Mouse (Mus musculus): Measurements from ENCODE around the gene Rbfox1. TPM values are rescaled to one million over a fixed set of nuclear protein-coding genes. Genes with fewer than 3 reads are reported as not detected.

Rbfox1 gene
- polyA plus RNA-seq, 1 experiment from 2014 or later: 13.9 TPM

DNA sequence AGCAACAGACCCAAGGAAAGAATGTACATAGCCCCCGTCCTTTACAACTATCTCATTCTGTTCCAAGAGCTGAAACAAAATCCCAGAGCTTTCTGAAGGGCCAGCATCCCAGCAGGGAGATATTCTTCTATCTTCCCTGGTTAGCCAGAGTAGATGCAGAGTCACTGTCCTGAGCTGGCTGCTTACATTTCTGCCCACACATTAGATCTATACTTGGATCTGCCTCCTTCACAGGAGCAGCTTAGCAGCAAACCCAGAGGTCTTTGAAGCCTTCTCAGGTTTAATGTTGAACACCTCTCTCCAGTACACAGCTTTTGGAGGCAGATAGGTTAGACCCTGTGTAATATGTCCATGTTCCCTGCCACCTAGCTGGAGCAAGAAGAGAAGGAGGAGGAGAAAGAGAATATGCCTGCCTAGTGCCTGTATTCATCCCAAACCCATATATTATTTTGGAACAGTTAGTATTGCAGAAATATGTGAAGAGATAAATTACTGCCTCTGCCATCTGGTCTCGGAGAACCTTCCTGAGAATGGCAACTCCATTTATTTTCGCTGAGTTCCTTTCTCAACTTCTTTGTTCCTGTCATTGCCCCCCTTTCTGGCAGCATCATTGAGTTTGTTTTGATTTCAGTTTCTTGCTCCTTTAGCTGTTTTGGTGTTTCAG is 640.5 kb downstream of the Rbfox1 start:
- Histone ChIP-seq H3K9me3 (ENCODE audit: control insufficient read depth, low read length) (no peaks in the 10 kb centered on the region), H3K4me2 (ENCODE audit: low read depth, low read length) (no peak overlapping the region), H3K9ac (ENCODE audit: low read depth, low read length) (no peak overlapping the region), H3K27ac (replicated peaks; ENCODE audit: low read depth, low read length) (no peak overlapping the region), H3K27me3 (replicated peaks; ENCODE audit: control insufficient read depth, insufficient read depth, low read length) (no peaks in the 10 kb centered on the region), H3K4me3 (ENCODE audit: low read depth, low read length) (no peak overlapping the region), H3K4me1 (ENCODE audit: control insufficient read depth, insufficient read depth, low read length) (no peaks in the 10 kb centered on the region), H3K36me3 (ENCODE audit: control insufficient read depth, insufficient read depth, low read length) (no peaks in the 10 kb centered on the region)
- ATAC-seq (ENCODE audit: low read depth): no peak
- WGBS: 72% methylated on average over 3 of the region's 3 CpGs
- DNase-seq (ENCODE audit: low spot score): no peak

DNA sequence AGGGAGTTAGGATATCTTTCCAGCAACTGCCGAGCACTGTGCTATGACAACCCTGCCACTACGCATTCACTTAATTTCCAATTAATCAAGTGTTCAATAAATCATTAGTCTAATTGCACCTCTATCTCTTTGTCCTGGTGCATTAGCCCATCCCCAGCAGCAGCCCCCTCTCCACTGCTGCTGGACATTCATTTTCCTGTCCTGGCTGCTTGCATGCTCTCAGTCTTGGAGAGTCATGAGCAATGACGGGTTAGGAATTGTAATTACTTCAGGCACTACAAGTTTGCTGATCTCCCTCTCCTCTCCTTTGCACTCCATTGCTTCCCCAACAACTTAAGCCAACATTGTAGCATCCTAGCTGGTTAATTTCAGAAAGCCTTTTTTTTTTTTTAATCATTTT is 646.3 kb downstream of the Rbfox1 start:
- no peak for ATAC-seq (ENCODE audit: low read depth)
- DNase-seq (ENCODE audit: low spot score): no peak
- Histone ChIP-seq H3K27me3 (replicated peaks; ENCODE audit: control insufficient read depth, insufficient read depth, low read length) (no peaks in the 10 kb centered on the region), H3K9me3 (ENCODE audit: control insufficient read depth, low read length) (no peaks in the 10 kb centered on the region), H3K36me3 (ENCODE audit: control insufficient read depth, insufficient read depth, low read length) (no peaks in the 10 kb centered on the region), H3K4me3 (ENCODE audit: low read depth, low read length) (no peak overlapping the region), H3K4me2 (ENCODE audit: low read depth, low read length) (no peak overlapping the region), H3K9ac (ENCODE audit: low read depth, low read length) (no peak overlapping the region), H3K4me1 (ENCODE audit: control insufficient read depth, insufficient read depth, low read length) (no peaks in the 10 kb centered on the region), H3K27ac (replicated peaks; ENCODE audit: low read depth, low read length) (no peak overlapping the region)
- 74% methylated on average over 3 of the region's 3 CpGs for WGBS

DNA sequence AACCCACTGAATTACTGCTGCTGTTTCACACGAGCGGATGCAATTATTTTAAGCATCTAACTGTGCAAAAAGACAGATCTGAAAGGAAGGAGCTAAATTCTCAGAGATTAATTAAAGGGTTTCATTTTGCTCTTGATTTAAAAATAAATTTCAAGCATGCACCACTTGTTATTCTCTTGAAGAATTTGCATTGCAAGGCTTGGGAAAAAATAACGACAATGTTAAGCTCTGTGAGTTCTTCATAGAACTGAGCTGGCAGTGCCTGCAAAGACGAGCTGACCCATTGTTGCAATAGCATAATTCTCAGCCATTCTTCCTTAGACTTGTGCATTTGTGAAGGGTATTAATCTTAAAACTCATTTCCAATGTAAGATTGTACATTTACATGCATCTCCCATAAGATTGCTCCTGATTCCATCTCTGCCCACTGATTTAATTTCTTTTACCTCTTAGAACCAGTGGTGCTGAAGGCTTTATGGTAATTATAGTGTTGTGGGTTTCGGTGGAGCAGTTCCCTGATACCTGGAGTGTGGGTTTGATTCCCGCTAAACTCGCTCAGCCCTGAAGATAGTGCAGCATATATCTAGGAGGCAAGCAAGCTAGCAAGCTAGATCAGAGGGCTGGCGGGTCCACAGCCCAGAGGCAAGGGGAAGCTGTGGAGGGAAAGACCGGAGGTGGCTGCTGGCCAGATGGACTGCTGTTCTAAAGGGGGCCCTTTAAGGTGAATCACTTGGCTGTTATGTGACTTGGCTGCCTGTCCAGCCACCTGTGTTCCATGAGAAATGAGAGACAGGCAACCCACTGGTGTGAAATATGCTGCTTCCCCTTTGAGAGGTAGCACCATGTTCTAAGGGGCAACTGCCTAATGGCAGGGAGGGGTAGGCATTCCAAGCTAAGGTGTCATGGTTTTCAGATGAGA is 647.2 kb downstream of the Rbfox1 start:
- no peak overlapping the region for H3K9ac ChIP-seq (ENCODE audit: low read depth, low read length)
- H3K9me3 ChIP-seq (ENCODE audit: control insufficient read depth, low read length): no peaks in the 10 kb centered on the region
- no peaks in the 10 kb centered on the region for H3K4me1 ChIP-seq (ENCODE audit: control insufficient read depth, insufficient read depth, low read length)
- no peak overlapping the region for H3K4me2 ChIP-seq (ENCODE audit: low read depth, low read length)
- H3K36me3 ChIP-seq (ENCODE audit: control insufficient read depth, insufficient read depth, low read length): no peaks in the 10 kb centered on the region
- 74% methylated on average over 9 of the region's 9 CpGs for WGBS
- ATAC-seq (ENCODE audit: low read depth): no peak
- H3K27me3 ChIP-seq (replicated peaks; ENCODE audit: control insufficient read depth, insufficient read depth, low read length): no peaks in the 10 kb centered on the region
- H3K27ac ChIP-seq (replicated peaks; ENCODE audit: low read depth, low read length): no peak overlapping the region
- H3K4me3 ChIP-seq (ENCODE audit: low read depth, low read length): no peak overlapping the region
- DNase-seq (ENCODE audit: low spot score): no peak

DNA sequence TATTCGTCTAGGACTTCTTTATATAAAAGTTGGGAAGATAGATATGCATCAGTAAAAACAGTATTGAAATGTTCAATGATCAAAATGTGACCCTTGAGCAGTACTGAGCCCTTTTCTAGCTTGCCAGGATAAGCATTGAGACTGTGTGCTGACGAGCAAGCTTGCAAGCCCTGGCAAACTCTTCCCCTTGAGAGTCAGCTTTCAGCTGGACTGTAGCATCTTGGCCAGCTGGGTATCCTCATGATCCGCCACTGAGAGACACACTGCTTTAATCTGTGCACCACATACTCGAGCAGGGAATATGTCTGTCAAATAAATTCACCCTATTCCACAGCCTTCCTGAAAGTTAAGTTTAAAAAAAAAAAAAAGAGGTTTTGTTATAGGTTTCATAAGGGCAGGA is 670.6 kb downstream of the Rbfox1 start:
- DNase-seq (ENCODE audit: low spot score): no peak
- H3K4me2 ChIP-seq (ENCODE audit: low read depth, low read length): no peak overlapping the region
- H3K36me3 ChIP-seq (ENCODE audit: control insufficient read depth, insufficient read depth, low read length): no peaks in the 10 kb centered on the region
- H3K9ac ChIP-seq (ENCODE audit: low read depth, low read length): no peak overlapping the region
- no peaks in the 10 kb centered on the region for H3K4me1 ChIP-seq (ENCODE audit: control insufficient read depth, insufficient read depth, low read length)
- H3K4me3 ChIP-seq (ENCODE audit: low read depth, low read length): no peak overlapping the region
- H3K9me3 ChIP-seq (ENCODE audit: control insufficient read depth, low read length): no peaks in the 10 kb centered on the region
- ATAC-seq (ENCODE audit: low read depth): no peak
- WGBS: 55% methylated on average over 4 of the region's 4 CpGs
- H3K27me3 ChIP-seq (replicated peaks; ENCODE audit: control insufficient read depth, insufficient read depth, low read length): no peaks in the 10 kb centered on the region
- H3K27ac ChIP-seq (replicated peaks; ENCODE audit: low read depth, low read length): no peak overlapping the region

DNA sequence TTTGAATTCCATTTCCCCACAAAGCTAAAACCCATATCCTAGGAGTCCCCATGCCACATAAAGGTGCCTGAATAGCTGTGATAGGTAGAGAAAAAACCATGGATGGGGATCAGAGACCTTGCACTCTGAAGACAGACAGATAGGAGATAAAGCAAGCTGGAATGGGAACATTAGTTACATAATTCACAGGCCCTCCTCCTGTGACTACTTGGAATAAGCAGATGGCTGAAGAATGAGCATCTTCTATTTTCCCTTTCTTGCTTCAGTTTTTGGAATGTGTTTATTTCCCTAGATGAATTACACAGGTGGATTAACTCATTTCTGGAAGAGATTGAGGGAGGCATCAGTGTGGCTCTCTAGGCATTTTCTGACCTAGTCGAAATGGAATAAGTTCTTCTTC is 672.6 kb downstream of the Rbfox1 start:
- Histone ChIP-seq H3K27me3 (replicated peaks; ENCODE audit: control insufficient read depth, insufficient read depth, low read length) (no peaks in the 10 kb centered on the region), H3K9me3 (ENCODE audit: control insufficient read depth, low read length) (no peaks in the 10 kb centered on the region), H3K9ac (ENCODE audit: low read depth, low read length) (no peak overlapping the region), H3K36me3 (ENCODE audit: control insufficient read depth, insufficient read depth, low read length) (no peaks in the 10 kb centered on the region), H3K27ac (replicated peaks; ENCODE audit: low read depth, low read length) (no peak overlapping the region), H3K4me1 (ENCODE audit: control insufficient read depth, insufficient read depth, low read length) (no peaks in the 10 kb centered on the region), H3K4me2 (ENCODE audit: low read depth, low read length) (no peak overlapping the region), H3K4me3 (ENCODE audit: low read depth, low read length) (no peak overlapping the region)
- ATAC-seq (ENCODE audit: low read depth): no peak
- no peak for DNase-seq (ENCODE audit: low spot score)
- WGBS: 68% methylated on average over 1 of the region's 1 CpGs

DNA sequence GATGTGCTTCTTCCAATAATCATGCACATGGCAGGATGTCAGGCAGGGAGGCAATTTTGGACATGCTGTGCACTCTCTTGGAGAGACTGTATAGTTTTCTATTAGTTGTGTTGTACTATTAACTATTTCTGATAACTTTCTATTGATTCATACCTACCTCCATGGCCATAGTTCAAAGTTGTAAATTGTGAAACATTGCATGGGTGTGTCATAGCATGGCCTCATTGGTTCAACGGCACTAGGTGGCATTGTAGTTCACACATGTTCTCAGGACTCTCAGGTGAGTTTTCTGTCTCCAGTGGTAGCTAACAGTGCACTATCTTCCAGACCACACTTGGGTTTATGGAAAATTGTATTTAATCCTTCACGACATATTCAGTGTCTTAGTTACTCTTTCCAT is 699.5 kb downstream of the Rbfox1 start:
- Histone ChIP-seq H3K4me3 (ENCODE audit: low read depth, low read length) (no peak overlapping the region), H3K36me3 (ENCODE audit: control insufficient read depth, insufficient read depth, low read length) (no peaks in the 10 kb centered on the region), H3K4me2 (ENCODE audit: low read depth, low read length) (no peak overlapping the region), H3K27me3 (replicated peaks; ENCODE audit: control insufficient read depth, insufficient read depth, low read length) (no peaks in the 10 kb centered on the region), H3K9me3 (ENCODE audit: control insufficient read depth, low read length) (no peaks in the 10 kb centered on the region), H3K27ac (replicated peaks; ENCODE audit: low read depth, low read length) (no peak overlapping the region), H3K9ac (ENCODE audit: low read depth, low read length) (no peak overlapping the region), H3K4me1 (ENCODE audit: control insufficient read depth, insufficient read depth, low read length) (no peaks in the 10 kb centered on the region)
- DNase-seq (ENCODE audit: low spot score) (no peak), ATAC-seq (ENCODE audit: low read depth) (no peak)
- WGBS: 90% methylated on average over 2 of the region's 2 CpGs

DNA sequence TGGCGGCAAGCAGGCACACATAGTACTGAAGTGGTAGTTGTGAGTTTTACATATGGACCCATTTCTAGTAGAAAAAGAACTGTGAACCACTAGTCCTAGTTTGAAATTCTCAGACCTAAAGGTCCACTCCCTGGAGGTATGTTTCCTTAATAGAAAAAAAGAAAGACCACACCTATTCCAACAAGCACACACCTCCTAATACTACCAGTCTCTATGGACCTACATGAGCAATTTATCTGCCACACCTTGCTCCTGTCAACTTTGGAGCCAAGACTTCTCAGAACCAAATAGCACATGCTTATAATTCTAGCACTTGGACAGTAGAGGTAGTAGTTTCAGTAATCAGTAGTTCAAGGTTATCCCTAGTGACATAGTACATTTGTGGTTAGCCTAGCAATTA is 700.0 kb downstream of the Rbfox1 start:
- H3K4me2 ChIP-seq (ENCODE audit: low read depth, low read length): no peak overlapping the region
- DNase-seq (ENCODE audit: low spot score) (no peak), ATAC-seq (ENCODE audit: low read depth) (no peak)
- H3K4me3 ChIP-seq (ENCODE audit: low read depth, low read length): no peak overlapping the region
- H3K36me3 ChIP-seq (ENCODE audit: control insufficient read depth, insufficient read depth, low read length): no peaks in the 10 kb centered on the region
- WGBS: 97% methylated on average over 1 of the region's 1 CpGs
- H3K9me3 ChIP-seq (ENCODE audit: control insufficient read depth, low read length): no peaks in the 10 kb centered on the region
- no peaks in the 10 kb centered on the region for H3K4me1 ChIP-seq (ENCODE audit: control insufficient read depth, insufficient read depth, low read length)
- H3K27ac ChIP-seq (replicated peaks; ENCODE audit: low read depth, low read length): no peak overlapping the region
- no peaks in the 10 kb centered on the region for H3K27me3 ChIP-seq (replicated peaks; ENCODE audit: control insufficient read depth, insufficient read depth, low read length)
- no peak overlapping the region for H3K9ac ChIP-seq (ENCODE audit: low read depth, low read length)

DNA sequence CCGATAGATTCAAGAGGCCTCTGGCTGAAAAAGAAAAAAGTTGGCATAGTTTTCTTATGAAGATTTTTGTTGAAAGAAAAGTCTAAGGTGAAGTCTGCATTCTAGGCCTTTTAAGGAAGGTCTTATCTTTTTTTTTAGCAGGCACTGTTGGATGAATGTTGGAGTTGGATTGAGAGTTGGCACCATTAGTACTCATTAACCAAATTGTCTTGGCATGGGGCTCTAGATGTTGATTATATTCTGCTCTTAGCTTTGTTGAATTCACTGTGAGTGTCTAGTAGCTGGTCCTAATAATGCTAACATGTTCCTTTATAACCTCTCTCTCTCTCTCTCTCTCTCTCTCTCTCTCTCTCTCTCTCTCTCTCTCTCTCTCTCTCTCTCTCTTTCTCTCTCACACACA is 731.4 kb downstream of the Rbfox1 start:
- ATAC-seq (ENCODE audit: low read depth): no peak
- no peaks in the 10 kb centered on the region for H3K9me3 ChIP-seq (ENCODE audit: control insufficient read depth, low read length)

DNA sequence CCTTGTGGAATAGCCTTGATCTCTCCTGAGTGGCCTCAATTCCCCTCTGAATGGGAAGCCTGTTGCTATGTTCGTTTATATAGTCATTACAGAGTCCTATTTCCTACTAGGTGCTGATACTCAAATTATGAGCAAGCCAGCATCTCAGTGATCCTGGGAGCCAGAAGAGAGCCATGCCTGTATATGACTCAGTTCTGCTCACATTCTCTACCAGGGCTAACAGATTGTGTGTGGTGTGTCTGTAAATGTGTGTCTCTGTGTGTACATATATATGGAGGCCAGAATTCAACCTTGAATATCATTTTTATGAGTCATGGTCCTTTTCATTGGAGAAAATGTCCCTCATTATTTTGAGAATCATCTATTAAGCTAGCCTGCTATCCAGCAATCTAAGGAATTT is 755.2 kb downstream of the Rbfox1 start:
- WGBS: 77% methylated on average over 1 of the region's 1 CpGs
- H3K4me3 ChIP-seq (ENCODE audit: low read depth, low read length): no peak overlapping the region
- no peak overlapping the region for H3K27ac ChIP-seq (replicated peaks; ENCODE audit: low read depth, low read length)
- no peak for DNase-seq (ENCODE audit: low spot score)
- no peaks in the 10 kb centered on the region for H3K36me3 ChIP-seq (ENCODE audit: control insufficient read depth, insufficient read depth, low read length)
- no peak for ATAC-seq (ENCODE audit: low read depth)
- H3K9me3 ChIP-seq (ENCODE audit: control insufficient read depth, low read length): no peaks in the 10 kb centered on the region
- H3K27me3 ChIP-seq (replicated peaks; ENCODE audit: control insufficient read depth, insufficient read depth, low read length): no peaks in the 10 kb centered on the region
- no peaks in the 10 kb centered on the region for H3K4me1 ChIP-seq (ENCODE audit: control insufficient read depth, insufficient read depth, low read length)
- no peak overlapping the region for H3K4me2 ChIP-seq (ENCODE audit: low read depth, low read length)
- no peak overlapping the region for H3K9ac ChIP-seq (ENCODE audit: low read depth, low read length)

More for the DNA sequence above, 731.4 kb downstream of the Rbfox1 start:
- Histone ChIP-seq H3K9ac (ENCODE audit: low read depth, low read length) (no peak overlapping the region), H3K4me3 (ENCODE audit: low read depth, low read length) (no peak overlapping the region), H3K4me2 (ENCODE audit: low read depth, low read length) (no peak overlapping the region), H3K27me3 (replicated peaks; ENCODE audit: control insufficient read depth, insufficient read depth, low read length) (no peaks in the 10 kb centered on the region), H3K36me3 (ENCODE audit: control insufficient read depth, insufficient read depth, low read length) (no peaks in the 10 kb centered on the region), H3K4me1 (ENCODE audit: control insufficient read depth, insufficient read depth, low read length) (no peaks in the 10 kb centered on the region), H3K27ac (replicated peaks; ENCODE audit: low read depth, low read length) (no peak overlapping the region)
- DNase-seq (ENCODE audit: low spot score): no peak
- WGBS: 83% methylated on average over 1 of the region's 1 CpGs

Data from embryonic facial prominence, embryonic 14.5 days (tissue).